Mouse (Mus musculus) cerebellum, postnatal 36 days (tissue): Measurements from ENCODE around the gene Plb1.

Experiments used
- DNase-seq, 2 experiments: peaks; one replicate each; pipeline ENCODE4 v3.0.0; 2021 to 2022; ENCODE audit warnings: mixed read lengths in 2 of 2

The Plb1 gene

DNA sequence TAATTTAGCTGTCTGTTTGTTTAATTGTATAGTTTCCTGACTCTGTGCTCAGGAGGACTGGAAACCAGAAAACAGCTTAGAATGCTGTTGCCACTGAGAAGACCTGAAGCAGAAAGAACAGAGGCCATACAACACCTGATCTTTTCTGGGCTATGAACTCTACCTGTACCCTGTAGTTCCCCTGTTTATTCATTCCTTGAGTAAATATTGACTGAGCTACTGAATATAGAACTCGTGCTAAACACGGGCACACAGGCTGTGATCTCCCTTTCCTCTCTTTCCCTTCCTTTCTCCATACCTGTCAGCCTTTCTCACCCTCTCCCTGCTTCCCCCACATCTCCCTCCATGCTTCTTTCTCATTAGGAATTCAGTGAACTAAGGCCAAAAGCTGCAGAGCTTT is 168.4 kb downstream of the Plb1 start:
- DNase-seq: no peak

DNA sequence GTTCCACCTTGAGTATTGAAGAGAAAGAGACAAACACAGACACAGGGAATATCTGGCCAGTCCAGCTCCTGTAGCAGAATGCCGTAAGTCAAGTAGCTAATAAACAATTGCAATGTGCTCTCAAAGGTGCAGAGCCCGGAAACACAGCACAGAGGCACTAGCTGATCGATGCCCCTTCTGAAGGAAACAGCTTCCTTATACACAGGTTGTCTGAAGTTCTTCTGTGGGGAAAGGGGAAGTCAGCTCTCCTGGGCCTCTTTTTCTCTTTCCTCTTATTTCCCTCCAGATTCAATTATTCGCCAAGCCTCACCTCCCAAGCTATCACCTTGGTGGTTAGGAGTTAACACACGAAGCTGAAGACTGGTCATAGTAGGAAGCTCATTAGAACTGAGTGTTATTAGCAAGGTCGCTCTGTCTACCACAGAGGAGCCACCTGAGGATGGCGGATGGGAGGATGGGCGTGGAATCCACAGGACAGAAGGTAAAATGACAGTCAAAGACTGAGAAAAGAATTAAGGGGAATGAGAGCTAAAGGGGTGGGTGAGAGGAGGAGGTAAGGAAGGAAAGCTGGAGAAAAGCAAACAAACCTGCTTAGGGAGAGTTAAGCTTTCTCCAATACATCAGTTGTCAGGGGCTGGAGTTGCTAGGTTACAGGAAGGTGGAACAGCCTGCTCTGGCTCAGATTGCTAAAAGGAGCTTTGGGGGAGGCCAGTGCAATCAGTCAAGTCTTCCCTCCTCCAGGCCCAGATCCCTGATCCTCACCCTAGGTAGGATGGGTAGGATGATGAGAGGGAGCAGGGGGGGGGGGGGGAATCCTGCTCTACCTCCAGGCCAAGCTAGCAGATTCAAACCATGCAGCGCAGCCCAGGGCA is 170.8 kb downstream of the Plb1 start:
- no peak for DNase-seq

GRCm38 (mm10) chr5:32405199-32405855 is 172.8 kb downstream of the Plb1 start:
- no peak for DNase-seq

GRCm38 (mm10) chr5:32408771-32409170 is 176.3 kb downstream of the Plb1 start:
- DNase-seq: no peak

DNA sequence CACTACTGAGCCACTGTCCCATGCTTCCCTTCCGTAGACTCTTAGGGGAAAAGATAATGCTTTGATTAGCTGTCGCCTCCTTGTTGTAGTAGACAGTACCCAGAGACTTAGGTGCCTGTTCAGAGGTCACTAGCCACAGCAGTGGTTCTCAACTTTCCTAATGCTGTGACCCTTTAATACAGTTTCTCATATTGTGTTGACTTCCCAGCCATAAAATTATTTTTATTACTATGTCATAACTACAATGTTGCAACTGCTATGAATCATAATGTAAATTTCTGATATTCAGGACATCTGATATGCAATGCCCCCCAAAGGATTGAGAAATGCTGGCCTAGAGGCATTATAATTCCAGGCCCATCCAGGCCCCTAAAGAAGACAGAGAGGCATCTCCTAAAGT is 177.2 kb downstream of the Plb1 start:
- DNase-seq: no peak

- no peak for DNase-seq
These were observed 178.6 kb downstream of the Plb1 start for GRCm38 (mm10) chr5:32410954-32411688.

DNA sequence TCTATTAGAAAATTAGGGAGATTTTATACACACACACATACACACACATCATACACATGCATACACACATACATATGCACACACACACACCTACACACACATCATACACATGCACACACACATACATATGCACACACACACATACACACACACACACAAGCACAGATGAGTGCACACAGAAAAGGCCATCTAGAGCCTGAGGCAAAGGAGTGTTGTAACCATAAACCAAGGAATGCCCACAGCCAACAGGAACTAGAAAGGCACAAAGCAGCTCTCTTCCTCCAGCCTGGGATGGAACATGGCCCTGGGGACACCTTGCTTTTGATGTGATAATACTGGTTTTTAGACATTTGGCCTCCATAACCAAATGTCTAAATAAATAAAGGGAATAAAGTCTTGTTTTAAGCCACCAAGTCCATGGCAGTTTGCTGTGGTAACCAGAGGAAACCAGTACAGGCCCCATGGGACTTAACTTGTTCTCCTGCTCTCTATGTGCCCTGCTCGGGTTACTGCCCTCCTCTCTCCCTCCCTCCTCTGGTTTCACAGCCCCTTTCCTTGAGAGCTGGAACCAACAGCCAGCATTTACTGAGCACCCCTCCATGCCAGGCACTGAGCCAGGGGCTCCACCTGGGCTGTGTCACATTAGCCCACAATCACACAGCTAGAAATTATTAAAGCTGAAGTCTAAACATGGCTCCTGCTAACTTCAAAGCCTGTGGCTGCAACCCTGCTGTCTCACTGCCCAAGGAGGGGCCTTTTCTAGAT is 179.9 kb downstream of the Plb1 start:
- peak in 1 of 2 experiments; percentile 28 for DNase-seq

DNA sequence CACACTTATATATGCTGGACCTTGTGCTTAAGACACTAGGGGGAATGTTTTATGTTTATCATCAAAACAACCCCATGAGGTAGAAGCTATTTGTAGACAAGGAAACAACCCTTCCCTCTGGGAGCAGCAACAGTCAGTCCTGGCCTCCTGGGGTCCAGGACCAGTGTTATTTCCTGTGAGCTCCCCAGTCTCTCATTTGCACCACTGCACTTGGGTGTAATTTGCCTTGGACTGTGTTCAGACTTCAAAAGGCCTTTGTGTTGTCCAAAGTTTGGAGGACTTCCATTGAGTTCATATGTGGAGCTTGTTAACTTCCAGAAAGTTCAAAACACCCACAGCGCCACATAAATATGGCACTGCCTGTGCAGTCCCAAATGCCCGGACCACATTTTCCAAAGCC is 180.6 kb downstream of the Plb1 start:
- no peak for DNase-seq

DNA sequence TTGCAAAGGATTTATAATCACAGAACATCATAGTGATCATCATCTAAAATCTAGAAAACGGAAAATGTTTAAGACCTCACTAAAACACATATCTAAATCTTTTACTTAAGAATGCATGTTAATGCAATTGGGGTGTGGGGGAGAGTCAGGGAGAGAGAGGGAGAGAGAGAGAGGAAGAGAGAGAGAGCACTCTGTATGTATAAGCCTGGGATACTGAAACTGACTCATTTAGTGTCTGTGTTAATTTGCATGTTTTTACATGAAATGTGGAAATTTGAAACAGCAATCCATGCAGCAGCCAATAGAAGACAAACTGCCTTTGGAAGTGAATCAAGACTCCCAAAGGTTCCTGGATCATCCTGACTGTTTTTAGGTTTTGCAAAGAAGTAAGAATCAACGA is 181.1 kb downstream of the Plb1 start:
- DNase-seq: no peak

DNA sequence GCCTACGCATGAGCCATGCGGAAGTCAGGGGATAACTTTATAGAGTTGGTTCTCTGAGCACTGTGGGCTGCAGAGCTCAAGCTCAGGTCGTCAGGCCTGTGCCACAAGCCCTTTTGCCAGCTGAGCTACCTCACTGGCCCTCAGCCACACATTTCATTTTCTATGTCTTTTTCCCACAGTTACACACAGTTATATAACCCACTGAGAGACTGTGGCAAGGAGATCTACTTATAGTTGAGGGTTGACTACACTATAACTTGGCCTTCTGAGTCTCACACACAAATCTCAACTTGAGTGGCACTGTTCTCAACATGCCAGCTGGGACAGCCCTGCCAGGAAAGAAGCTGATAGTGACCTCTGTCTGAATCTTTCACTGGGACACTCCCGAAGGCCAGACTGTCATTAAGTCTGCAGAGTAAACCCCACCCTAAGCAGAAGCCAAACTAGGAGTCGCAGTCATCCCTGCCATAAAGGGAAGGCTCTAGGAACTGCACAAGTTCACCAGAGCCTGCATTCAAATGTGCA is 182.0 kb downstream of the Plb1 start:
- DNase-seq: no peak

DNA sequence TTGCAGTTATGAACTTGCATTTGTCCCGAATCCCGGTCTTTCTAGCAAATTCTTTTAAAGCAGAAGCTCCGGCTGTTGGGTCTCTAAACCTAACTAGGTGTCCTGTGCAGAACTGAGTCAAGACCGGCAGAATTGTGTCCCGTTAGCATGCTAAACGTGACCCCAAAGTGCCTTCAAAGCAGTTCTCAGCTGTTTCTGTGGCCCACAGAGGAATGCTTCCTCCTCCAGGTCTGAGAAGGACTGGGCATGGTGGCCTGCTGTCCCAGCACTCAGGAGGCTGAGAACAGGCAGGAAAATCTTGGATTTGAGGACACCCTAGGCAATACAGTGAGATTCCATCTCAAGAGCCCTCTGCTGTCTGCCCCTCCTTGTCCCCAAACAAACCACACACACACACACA is 183.0 kb downstream of the Plb1 start:
- no peak for DNase-seq
